Mouse (Mus musculus): ENCODE measurements around the gene Peg10. TPM values are rescaled to one million over a fixed set of nuclear protein-coding genes. Genes with fewer than 3 reads are reported as not detected.

Gene Peg10
- polyA plus RNA-seq, 1 experiment: 458 TPM

DNA sequence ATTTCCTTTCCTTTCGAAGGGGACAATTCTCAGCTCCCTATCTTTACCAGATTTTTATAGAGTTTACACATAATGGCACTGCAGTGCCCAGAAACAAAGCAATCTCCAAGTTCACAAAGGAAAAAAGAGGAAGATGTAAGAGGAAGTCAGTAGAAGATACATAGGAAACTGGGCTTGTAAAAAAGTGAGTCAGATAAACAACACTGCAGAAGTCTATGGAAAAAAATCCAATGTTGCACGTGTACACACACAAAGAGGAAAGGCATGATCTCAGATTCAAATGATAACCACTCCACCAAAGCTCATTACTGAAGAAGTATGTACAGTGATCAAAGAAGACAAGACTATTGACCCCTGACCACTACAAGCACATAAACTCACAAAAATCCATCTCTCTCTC is 51.3 kb downstream of the Peg10 start:
- H3K36me3 ChIP-seq (ENCODE audit: control insufficient read depth, insufficient read depth, low read length, poor library complexity, severe bottlenecking): no peaks in the 10 kb centered on the region; the same call in 1 of the 2 replicates
- H3K27me3 ChIP-seq (ENCODE audit: control insufficient read depth, insufficient read depth, low read length, poor library complexity, severe bottlenecking): no peaks in the 10 kb centered on the region
- TF ChIP-seq EP300 (IDR thresholded peaks at IDR 0.05; ENCODE audit: insufficient read depth, low read depth, low read length): no peak
- no peak for TF ChIP-seq POLR2A (IDR thresholded peaks at IDR 0.05; ENCODE audit: insufficient read depth, low read length)
- TF ChIP-seq CTCF (IDR thresholded peaks at IDR 0.05; ENCODE audit: low read depth, low read length): no peak
- H3K9ac ChIP-seq (ENCODE audit: low read depth, poor library complexity, severe bottlenecking): no peak overlapping the region
- H3K27ac ChIP-seq (ENCODE audit: insufficient read depth, low read length): no peak overlapping the region
- no peak overlapping the region for H3K4me3 ChIP-seq (ENCODE audit: low read depth, low read length)
- no peaks in the 10 kb centered on the region for H3K4me1 ChIP-seq (ENCODE audit: control insufficient read depth, insufficient read depth, low read length)
- H3K9me3 ChIP-seq (replicated peaks; ENCODE audit: control insufficient read depth, insufficient read depth, low read length, poor library complexity, severe bottlenecking): no peaks in the 10 kb centered on the region

DNA sequence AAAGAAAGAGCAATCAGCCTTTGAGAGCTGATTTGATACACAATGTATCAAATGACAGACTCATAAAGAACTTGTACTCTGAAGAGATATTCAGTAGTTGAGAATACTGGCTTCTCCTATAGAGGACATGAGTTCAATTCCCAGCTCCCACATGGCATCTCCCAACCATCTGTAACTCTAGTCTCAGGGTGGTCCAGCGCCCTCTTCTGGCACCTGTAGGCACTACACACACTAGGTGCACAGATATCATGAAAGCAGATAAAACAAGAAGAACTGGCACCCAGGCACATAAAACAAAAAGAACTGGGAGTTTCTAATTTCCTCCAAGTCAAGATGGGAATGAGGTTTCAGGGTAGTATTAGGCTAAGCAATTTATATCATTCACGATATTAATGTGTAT is 52.3 kb downstream of the Peg10 start:
- H3K4me1 ChIP-seq (ENCODE audit: control insufficient read depth, insufficient read depth, low read length): no peaks in the 10 kb centered on the region

DNA sequence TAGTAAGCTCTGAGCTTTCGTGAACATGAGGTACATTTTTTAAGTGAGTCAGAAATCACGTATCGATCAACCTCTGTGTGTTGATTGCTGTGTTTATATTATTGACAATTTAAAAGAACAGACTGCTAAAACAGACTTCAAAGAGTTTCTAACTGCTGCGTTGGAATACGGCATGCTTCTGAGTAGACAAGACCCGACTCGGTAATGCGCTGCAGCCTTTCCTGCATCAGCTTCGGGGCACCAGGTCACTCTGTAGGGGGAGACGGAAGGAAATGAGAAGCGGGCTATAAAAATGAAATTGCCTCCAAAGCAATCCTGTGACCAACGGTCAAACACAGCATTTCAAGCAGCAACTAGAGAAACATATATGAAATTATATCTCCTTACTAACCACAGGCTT is 59.9 kb downstream of the Peg10 start:
- no peaks in the 10 kb centered on the region; the same call in 1 of the 2 replicates for H3K36me3 ChIP-seq (ENCODE audit: control insufficient read depth, insufficient read depth, low read length, poor library complexity, severe bottlenecking)
- H3K27me3 ChIP-seq (ENCODE audit: control insufficient read depth, insufficient read depth, low read length, poor library complexity, severe bottlenecking): no peaks in the 10 kb centered on the region
- H3K9ac ChIP-seq (ENCODE audit: low read depth, poor library complexity, severe bottlenecking): no peak overlapping the region
- H3K4me1 ChIP-seq (ENCODE audit: control insufficient read depth, insufficient read depth, low read length): no peaks in the 10 kb centered on the region
- no peak overlapping the region for H3K4me3 ChIP-seq (ENCODE audit: low read depth, low read length)
- no peak overlapping the region for H3K27ac ChIP-seq (ENCODE audit: insufficient read depth, low read length)
- no peak for TF ChIP-seq CTCF (IDR thresholded peaks at IDR 0.05; ENCODE audit: low read depth, low read length)
- TF ChIP-seq EP300 (IDR thresholded peaks at IDR 0.05; ENCODE audit: insufficient read depth, low read depth, low read length): no peak
- TF ChIP-seq POLR2A (IDR thresholded peaks at IDR 0.05; ENCODE audit: insufficient read depth, low read length): no peak
- no peaks in the 10 kb centered on the region for H3K9me3 ChIP-seq (replicated peaks; ENCODE audit: control insufficient read depth, insufficient read depth, low read length, poor library complexity, severe bottlenecking)

More for the DNA sequence above, 52.3 kb downstream of the Peg10 start:
- Histone ChIP-seq H3K9ac (ENCODE audit: low read depth, poor library complexity, severe bottlenecking) (no peak overlapping the region), H3K27me3 (ENCODE audit: control insufficient read depth, insufficient read depth, low read length, poor library complexity, severe bottlenecking) (no peaks in the 10 kb centered on the region), H3K4me3 (ENCODE audit: low read depth, low read length) (no peak overlapping the region), H3K27ac (ENCODE audit: insufficient read depth, low read length) (no peak overlapping the region), H3K9me3 (replicated peaks; ENCODE audit: control insufficient read depth, insufficient read depth, low read length, poor library complexity, severe bottlenecking) (no peaks in the 10 kb centered on the region), H3K36me3 (ENCODE audit: control insufficient read depth, insufficient read depth, low read length, poor library complexity, severe bottlenecking) (no peaks in the 10 kb centered on the region; the same call in 1 of the 2 replicates)
- TF ChIP-seq POLR2A (IDR thresholded peaks at IDR 0.05; ENCODE audit: insufficient read depth, low read length) (no peak), CTCF (IDR thresholded peaks at IDR 0.05; ENCODE audit: low read depth, low read length) (peak; percentile 40)

Other genes with a start within 250 kb of the Peg10 start
- gene Col1a2, start 242.5 kb upstream of the Peg10 start, polyA plus RNA-seq (2011; ENCODE audit: insufficient read depth, insufficient read length, low read depth, missing spikeins): 11.5 and 12.2 TPM in 2 replicates
- 11.4 and 15.1 TPM in 2 replicates for gene Casd1, start 146.5 kb upstream of the Peg10 start, polyA plus RNA-seq (2011; ENCODE audit: insufficient read depth, insufficient read length, low read depth, missing spikeins)
- 27.2 and 35.6 TPM in 2 replicates for gene Sgce, start 99 bp upstream of the Peg10 start, polyA plus RNA-seq (2011; ENCODE audit: insufficient read depth, insufficient read length, low read depth, missing spikeins)
- 33.9 and 38.1 TPM in 2 replicates for gene Ppp1r9a, start 155.6 kb downstream of the Peg10 start, polyA plus RNA-seq (2011; ENCODE audit: insufficient read depth, insufficient read length, low read depth, missing spikeins)

Data from ES-Bruce4 (cell line).